Mouse (Mus musculus) limb, embryonic 14.5 days (tissue): ENCODE data around the gene Gm10428. TPM values are rescaled to one million over a fixed set of nuclear protein-coding genes. Genes with fewer than 3 reads are reported as not detected.

Experiments
- ATAC-seq: fragments of 200-750 bp; cut with Nextera tagmentation; 2 replicates; pipeline ENCODE4 v1.8.0; 2017; ENCODE audit warnings: low read depth, moderate number of reproducible peaks, moderate TSS enrichment; ENCODE audit not compliant: low FRiP score
- DNase-seq: peaks from one replicate; pipeline ENCODE4 v3.0.0-alpha.2; 2015; ENCODE audit warnings: low spot score
- H3K27ac ChIP-seq: fragments of 300-500 bp; sonication (generic); replicated peaks from 2 replicates; pipeline ENCODE4 v1.5.1; 2014; ENCODE audit warnings: low read depth, mild to moderate bottlenecking, low read length, moderate library complexity, mixed read lengths
- H3K27me3 ChIP-seq: fragments of 300-500 bp; sonication (generic); 2 replicates; pipeline ENCODE4 v1.6.1; 2014; ENCODE audit warnings: low read length, mixed read lengths; ENCODE audit not compliant: control insufficient read depth, insufficient read depth
- H3K36me3 ChIP-seq: fragments of 300-500 bp; sonication (generic); 2 replicates; pipeline ENCODE4 v1.6.1; 2014; ENCODE audit warnings: mild to moderate bottlenecking, low read length, moderate library complexity, mixed read lengths; ENCODE audit not compliant: control insufficient read depth, insufficient read depth
- H3K4me1 ChIP-seq: fragments of 300-500 bp; sonication (generic); 2 replicates; pipeline ENCODE4 v1.6.1; 2014; ENCODE audit warnings: antibody characterized with exemption, low read length, mixed read lengths; ENCODE audit not compliant: control insufficient read depth, insufficient read depth
- H3K4me2 ChIP-seq: fragments of 300-500 bp; sonication (generic); replicated peaks from 2 replicates; pipeline ENCODE4 v1.6.1; 2014; ENCODE audit warnings: low read depth, mild to moderate bottlenecking, low read length, moderate library complexity; ENCODE audit not compliant: severe bottlenecking
- H3K4me3 ChIP-seq: fragments of 300-500 bp; sonication (generic); replicated peaks from 2 replicates; pipeline ENCODE4 v1.5.1; 2014; ENCODE audit warnings: low read length
- H3K9ac ChIP-seq: fragments of 300-500 bp; sonication (generic); 2 replicates; pipeline ENCODE4 v1.6.1; 2014; ENCODE audit warnings: mild to moderate bottlenecking, low read depth, low read length, moderate library complexity; ENCODE audit not compliant: severe bottlenecking
- H3K9me3 ChIP-seq: fragments of 300-500 bp; sonication (generic); 2 replicates; pipeline ENCODE4 v1.6.1; 2016; ENCODE audit warnings: low read length; ENCODE audit not compliant: control insufficient read depth
- POLR2A ChIP-seq: fragments of 200-500 bp; IDR thresholded peaks from 2 replicates; pipeline ENCODE4 v1.8.0; 2012; ENCODE audit warnings: inconsistent platforms, mild to moderate bottlenecking, moderate library complexity, borderline replicate concordance; ENCODE audit not compliant: insufficient read depth, insufficient read length; ENCODE audit errors: extremely low read depth
- WGBS: fragments of 180-500 bp; shearing (Covaris S2); extraction: QIAGEN DNeasy Blood & Tissue Kit; methylation state at CpG from one replicate; pipeline ENCODE4 v1.1.7; 2014; 5-methylcytosine and 5-hydroxymethylcytosine counted together
- polyA plus RNA-seq, 2 experiments: library from polyadenylated mRNA; depleted of rRNA in 1 of 2; stranded (reverse) in 1 of 2; unstranded in 1 of 2; fragments of >200 nt; fragmentation: Nextera tagmentation in 1 of 2; extraction: Ambion mirVana in 1 of 2; gene quantifications; 2 replicates each; pipeline versions ENCODE4 v1.2.1 to v1.2.3; 2012 to 2014

The Gm10428 gene
- polyA plus RNA-seq, 2 experiments, result not detected

GRCm38 (mm10) chr11:62752191-62752590 lies 709 bp upstream of the Gm10428 start:
- Histone ChIP-seq H3K9me3 (no peaks in the 10 kb centered on the region), H3K4me3 (no peak overlapping the region), H3K4me1 (0 out of 2 replicates have a peak, but pooled peaks cover 4% of the 10 kb centered on the region), H3K27ac (no peak overlapping the region), H3K27me3 (0 out of 2 replicates have a peak, but pooled peaks cover 3% of the 10 kb centered on the region), H3K9ac (no peak overlapping the region), H3K36me3 (no peaks in the 10 kb centered on the region), H3K4me2 (no peak overlapping the region)
- ATAC-seq (no peak), DNase-seq (no peak)
- 32% methylated on average over 11 of the region's 11 CpGs for WGBS
- TF ChIP-seq POLR2A, result no peak

GRCm38 (mm10) chr11:62756456-62757142 lies 3.7 kb downstream of the Gm10428 start:
- 9% methylated on average over 30 of the region's 36 CpGs for WGBS
- H3K4me1 ChIP-seq, result 0 out of 2 replicates have a peak, but pooled peaks cover 11% of the 10 kb centered on the region
- no peak overlapping the region for H3K27ac ChIP-seq
- DNase-seq, result peak; percentile 94
- no peaks in the 10 kb centered on the region for H3K9me3 ChIP-seq
- ATAC-seq, result peak; percentile 98
- no peak for TF ChIP-seq POLR2A
- no peak overlapping the region for H3K9ac ChIP-seq
- no peaks in the 10 kb centered on the region for H3K36me3 ChIP-seq
- peak overlapping the region; percentile 28 for H3K4me3 ChIP-seq
- peak overlapping the region; percentile 52 for H3K4me2 ChIP-seq
- 0 out of 2 replicates have a peak, but pooled peaks cover 3% of the 10 kb centered on the region for H3K27me3 ChIP-seq

GRCm38 (mm10) chr11:62757143-62757507 lies 4.2 kb downstream of the Gm10428 start:
- Histone ChIP-seq H3K4me3 (peak overlapping the region; percentile 28), H3K27ac (no peak overlapping the region), H3K27me3 (0 out of 2 replicates have a peak, but pooled peaks cover 3% of the 10 kb centered on the region), H3K9ac (no peak overlapping the region), H3K4me2 (peak overlapping the region; percentile 52), H3K36me3 (no peaks in the 10 kb centered on the region), H3K9me3 (no peaks in the 10 kb centered on the region), H3K4me1 (0 out of 2 replicates have a peak, but pooled peaks cover 11% of the 10 kb centered on the region)
- 7% methylated on average over 7 of the region's 7 CpGs for WGBS
- peak; percentile 20; the same call in 1 of the 2 replicates for ATAC-seq
- DNase-seq, result no peak
- TF ChIP-seq POLR2A, result no peak

GRCm38 (mm10) chr11:62757906-62758305 lies 5.0 kb downstream of the Gm10428 start:
- 81% methylated on average over 6 of the region's 6 CpGs for WGBS
- no peak overlapping the region for H3K4me2 ChIP-seq
- DNase-seq (no peak), ATAC-seq (no peak)
- H3K4me3 ChIP-seq, result no peak overlapping the region
- no peaks in the 10 kb centered on the region for H3K9me3 ChIP-seq
- no peak for TF ChIP-seq POLR2A
- no peak overlapping the region for H3K27ac ChIP-seq
- no peaks in the 10 kb centered on the region for H3K36me3 ChIP-seq
- 0 out of 2 replicates have a peak, but pooled peaks cover 3% of the 10 kb centered on the region for H3K27me3 ChIP-seq
- H3K4me1 ChIP-seq, result 0 out of 2 replicates have a peak, but pooled peaks cover 11% of the 10 kb centered on the region
- H3K9ac ChIP-seq, result no peak overlapping the region

- TF ChIP-seq POLR2A, result no peak
- no peak overlapping the region for H3K4me2 ChIP-seq
- H3K27me3 ChIP-seq, result 0 out of 2 replicates have a peak, but pooled peaks cover 3% of the 10 kb centered on the region
- ATAC-seq (no peak), DNase-seq (no peak)
- 0 out of 2 replicates have a peak, but pooled peaks cover 11% of the 10 kb centered on the region for H3K4me1 ChIP-seq
- WGBS, result 93% methylated on average over 11 of the region's 11 CpGs
- no peak overlapping the region for H3K4me3 ChIP-seq
- no peaks in the 10 kb centered on the region for H3K36me3 ChIP-seq
- H3K27ac ChIP-seq, result no peak overlapping the region
- H3K9ac ChIP-seq, result no peak overlapping the region
- H3K9me3 ChIP-seq, result no peaks in the 10 kb centered on the region
These were observed 5.6 kb downstream of the Gm10428 start for GRCm38 (mm10) chr11:62758491-62758890.
